Mouse (Mus musculus) activated CD4-positive, CD25-positive, alpha-beta regulatory T cell, adult 4 months (primary cell): ENCODE measurements around the gene Zfp345. TPM values are rescaled to one million over a fixed set of nuclear protein-coding genes. Genes with fewer than 3 reads are reported as not detected.
"Not testable (repeated sequence)": the region's sequence is repeated elsewhere in the genome, so short reads cannot be mapped to it uniquely, and the experiment has no call there.

Source experiments
- ATAC-seq: one replicate; pipeline ENCODE4 v1.8.0; 2017
- polyA plus RNA-seq, 2 experiments: library from polyadenylated mRNA; unstranded; fragments of 100-300 nt; shearing (Covaris generic); gene quantifications; one replicate each; pipeline ENCODE4 v1.2.1; 2017

Zfp345 gene
- under 1 TPM; 0.28 to 0.38 TPM for polyA plus RNA-seq

DNA sequence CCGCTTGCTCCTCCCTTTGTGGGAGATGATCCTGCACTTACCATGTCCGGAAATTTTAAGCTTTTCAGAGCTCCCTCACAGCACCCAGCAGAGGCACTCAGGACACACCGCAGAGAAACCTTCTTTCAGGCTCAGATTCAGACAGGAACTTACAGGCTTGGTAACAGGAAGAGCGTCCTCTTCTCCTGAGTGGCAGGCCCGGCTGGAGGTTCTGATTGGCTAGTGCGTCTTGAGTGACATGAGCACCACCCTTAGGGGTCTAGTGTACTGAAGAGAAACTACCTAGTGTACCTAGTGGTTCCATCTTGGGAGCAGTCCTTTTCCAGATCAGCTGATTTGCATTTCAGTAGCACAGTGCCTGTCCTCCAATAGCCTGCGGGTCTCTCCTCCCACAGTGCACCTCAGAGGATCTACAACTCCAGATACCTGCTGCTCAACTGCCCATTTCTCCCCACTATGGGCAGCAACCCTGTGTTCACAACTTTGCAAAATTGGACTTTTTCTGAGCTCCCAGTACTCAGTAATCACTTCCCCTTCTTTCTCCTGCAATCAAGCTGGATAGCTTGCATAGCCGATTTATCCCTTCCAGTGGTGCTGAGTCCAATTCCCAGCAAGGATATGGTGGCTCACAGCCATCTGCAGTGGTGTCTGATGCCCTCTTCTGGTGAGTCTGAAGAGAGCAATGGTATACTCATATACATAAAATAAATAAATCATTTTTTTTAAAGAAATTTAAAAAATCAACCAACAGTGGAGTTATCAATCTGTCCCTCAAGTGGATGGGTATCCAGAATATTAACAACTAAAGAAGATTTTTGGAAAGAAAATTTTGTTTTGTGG is at the start of gene Zfp345:
Gene Zfp345, minus strand, starts transcription at position 153 of the 840 bp plus-strand sequence.
- ATAC-seq: peak; percentile 54

DNA sequence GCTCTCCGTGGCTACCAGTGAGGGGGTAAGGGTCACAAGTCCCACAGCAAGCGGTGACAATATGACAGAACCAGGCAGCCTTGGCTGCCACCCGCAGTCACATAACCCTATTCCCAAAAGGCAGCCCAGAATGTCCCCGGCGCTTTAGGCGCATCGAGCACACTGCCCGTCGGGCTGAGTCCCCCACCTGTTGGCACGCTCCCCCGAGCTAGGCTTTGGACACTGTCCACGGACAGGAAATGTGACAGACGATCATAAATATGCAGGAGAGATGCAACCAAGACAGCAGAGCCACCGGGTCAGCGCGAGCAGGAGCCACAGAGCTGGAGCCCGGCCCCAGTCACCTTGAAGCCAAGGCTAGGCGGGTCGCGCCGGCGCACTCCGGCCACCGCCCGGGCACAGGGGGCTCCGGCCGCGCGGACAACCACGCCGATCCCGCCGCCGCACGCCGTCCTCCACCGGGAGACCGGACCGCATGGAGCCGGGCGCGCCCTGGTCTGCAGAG is 40.9 kb upstream of the Zfp345 start:
- no peak for ATAC-seq

DNA sequence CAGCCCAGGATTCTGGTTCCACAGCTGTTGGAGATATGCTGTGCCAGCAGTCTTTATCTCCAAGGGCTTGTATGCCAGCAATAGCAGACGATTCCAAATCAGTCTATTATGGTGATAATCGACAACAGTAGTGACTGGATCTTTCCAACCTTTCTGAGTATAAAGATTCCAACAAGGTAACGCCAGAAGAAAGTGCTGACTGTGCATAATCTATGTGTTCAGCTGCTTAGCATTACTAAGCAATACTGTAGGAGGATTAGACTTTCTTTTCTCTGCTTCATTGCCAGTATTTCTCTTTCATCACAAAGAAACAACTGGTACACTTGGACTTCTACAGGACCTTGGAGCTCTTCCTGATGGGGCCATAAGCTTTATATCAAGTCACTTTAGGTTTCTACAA is 27.9 kb upstream of the Zfp345 start:
- no peak for ATAC-seq

DNA sequence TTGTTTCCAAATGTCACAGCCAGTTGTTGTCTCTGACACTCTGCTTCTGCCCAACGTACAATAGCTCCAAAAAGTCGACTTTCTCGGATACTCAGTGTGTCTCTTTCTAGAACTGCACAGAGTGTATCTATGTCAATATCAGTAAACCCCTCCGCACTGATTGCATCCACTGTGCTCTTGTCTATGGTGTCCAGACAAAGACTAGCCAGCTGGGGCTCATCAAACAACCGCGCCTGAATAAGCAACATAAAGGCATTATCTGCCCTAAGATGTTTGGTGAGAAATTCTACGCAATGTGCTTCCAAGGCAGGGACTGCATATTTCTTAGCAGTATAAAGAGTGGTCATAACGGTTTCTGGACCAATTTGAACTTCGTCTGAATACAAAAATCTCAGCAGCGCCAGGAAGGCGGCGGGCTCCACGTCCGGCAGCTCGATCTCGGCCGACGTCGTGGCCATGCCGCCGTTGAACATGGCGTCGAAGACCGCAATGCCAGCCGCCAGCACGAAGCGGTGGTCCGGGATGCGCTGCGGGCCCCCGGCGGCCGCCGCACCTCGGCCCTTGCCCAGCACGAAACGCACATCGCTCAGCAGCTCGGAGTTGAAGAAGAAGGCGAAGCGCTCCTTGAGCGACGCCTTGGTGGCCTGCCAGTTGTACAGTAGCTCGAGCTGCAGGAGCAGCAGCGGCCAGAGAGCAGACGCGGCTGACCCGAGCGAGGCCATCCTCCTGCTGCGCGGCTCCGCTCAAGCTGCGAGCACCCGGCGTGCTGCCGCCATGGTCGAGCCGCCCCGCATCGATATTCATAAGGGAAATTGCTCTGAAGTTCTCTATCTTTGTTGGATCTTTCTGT is 15.5 kb upstream of the Zfp345 start:
- not testable (repeated sequence) for ATAC-seq

DNA sequence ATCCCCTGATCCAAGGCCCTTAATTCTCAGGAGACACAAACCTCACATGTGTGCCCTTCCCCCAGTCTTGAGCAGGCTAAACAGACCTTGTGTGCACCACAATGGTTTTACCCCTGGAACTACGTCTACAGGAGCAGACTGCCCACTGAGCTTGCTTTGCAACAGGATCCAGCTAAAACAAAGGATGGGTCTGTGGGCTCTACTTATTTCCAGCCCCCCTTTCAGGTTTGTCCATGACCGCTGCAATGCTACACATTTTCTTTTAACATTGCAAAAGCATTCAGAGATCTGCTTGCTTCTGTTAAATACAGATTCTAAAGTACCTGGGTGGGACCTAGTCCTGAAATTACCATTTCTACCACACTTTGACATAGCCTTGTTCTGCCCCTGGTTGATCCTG is 8.1 kb upstream of the Zfp345 start:
- ATAC-seq: no peak

DNA sequence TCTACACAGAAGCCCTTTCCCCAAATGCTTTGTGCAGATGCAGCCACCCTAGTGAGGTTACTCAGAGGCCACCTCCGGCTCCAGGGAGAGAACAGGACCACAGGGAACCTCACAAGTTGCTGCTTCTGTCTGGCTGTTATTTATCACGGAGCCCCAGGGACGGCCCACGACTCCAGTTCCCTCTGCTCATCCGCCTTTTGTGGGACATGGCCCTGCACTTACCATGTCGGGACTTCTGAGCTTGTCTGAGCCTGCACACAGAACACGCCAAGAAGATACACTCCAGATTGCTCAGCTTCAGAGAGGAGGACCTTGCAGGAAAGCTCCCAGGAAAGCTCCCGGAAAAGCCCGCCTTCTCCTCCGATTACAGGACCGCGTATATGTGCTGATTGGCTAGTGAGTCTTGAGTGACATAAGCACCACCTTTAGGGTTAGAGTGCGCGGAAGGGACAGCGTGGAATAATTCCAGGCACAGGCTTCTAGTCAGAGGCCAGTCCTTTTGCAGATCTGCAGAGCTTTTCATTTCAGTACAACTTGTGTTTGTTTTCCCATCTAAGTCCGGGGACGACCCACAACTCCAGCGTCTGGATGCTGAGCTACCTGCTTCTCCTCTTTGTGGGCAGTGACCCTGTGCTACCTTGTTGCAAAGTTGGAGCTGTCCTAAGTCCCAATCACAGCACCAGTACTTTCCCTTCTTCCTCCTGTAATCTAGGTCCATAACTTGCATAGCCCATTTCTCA is 33.5 kb downstream of the Zfp345 start, which contains the start of gene Zfp442:
Gene Zfp442, minus strand, starts transcription at position 307 of the 740 bp plus-strand sequence.
- peak; percentile 90 for ATAC-seq

DNA sequence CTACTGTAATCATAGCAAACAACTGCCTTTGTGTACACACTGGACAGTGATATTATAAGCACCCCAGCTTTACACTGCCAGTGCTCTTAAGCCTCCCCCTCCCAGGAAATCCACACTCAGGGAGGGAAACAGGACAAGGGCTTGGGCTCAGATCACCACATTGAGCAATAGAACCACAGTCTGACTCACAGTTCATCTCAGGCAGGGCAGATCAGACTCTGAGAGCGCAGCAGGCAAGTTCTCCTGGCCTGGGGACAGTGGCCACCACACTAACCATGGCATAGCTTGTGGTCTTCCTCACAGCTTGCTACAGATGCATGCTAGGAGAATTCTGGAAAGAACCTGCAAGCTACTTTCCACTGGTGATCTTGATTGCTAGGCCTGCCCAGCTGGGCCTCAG is 45.8 kb downstream of the Zfp345 start:
- ATAC-seq: not testable (repeated sequence)

Other genes starting within 250 kb of the Zfp345 start
- gene Gm21994, start 229.5 kb downstream of the Zfp345 start, polyA plus RNA-seq: 10 to 100 TPM; 16.3 to 18.4 TPM
- not detected for gene Gm14124, start 227.6 kb downstream of the Zfp345 start, polyA plus RNA-seq
- gene Gm10130, start 161.4 kb downstream of the Zfp345 start, polyA plus RNA-seq: 10 to 100 TPM in 1 of 2 experiments, 1 to 10 TPM in 1; 6.7 to 15.5 TPM
- gene 3300002I08Rik, start 122.3 kb downstream of the Zfp345 start, polyA plus RNA-seq: 1 to 10 TPM; 3.5 to 7.5 TPM
- gene Zfp442, start 33.6 kb downstream of the Zfp345 start, polyA plus RNA-seq: 1 to 10 TPM; 9.7 to 9.9 TPM
- gene Cst7, start 85.3 kb upstream of the Zfp345 start, polyA plus RNA-seq: 100 to 1,000 TPM; 168 to 204 TPM
- 10 to 100 TPM; 16.9 to 18.8 TPM for gene Apmap, start 123.5 kb upstream of the Zfp345 start, polyA plus RNA-seq
- gene Acss1, start 183.4 kb upstream of the Zfp345 start, polyA plus RNA-seq: 10 to 100 TPM; 13.5 to 13.6 TPM
- gene Vsx1, start 204.3 kb upstream of the Zfp345 start, polyA plus RNA-seq: not detected